Mouse (Mus musculus) frontal cortex, adult (tissue): ENCODE data around the gene Ube2n.

ENCODE experiments used
- ATAC-seq: cut with Nextera tagmentation; 2 replicates; pipeline ENCODE4 v1.9.2; 2017; ENCODE audit warnings: mild to moderate bottlenecking, moderate library complexity, mixed read lengths; ENCODE audit not compliant: low TSS enrichment

The Ube2n gene

GRCm38 (mm10) chr10:95559426-95559825 is 44.5 kb downstream of the Ube2n start:
- ATAC-seq: no peak

DNA sequence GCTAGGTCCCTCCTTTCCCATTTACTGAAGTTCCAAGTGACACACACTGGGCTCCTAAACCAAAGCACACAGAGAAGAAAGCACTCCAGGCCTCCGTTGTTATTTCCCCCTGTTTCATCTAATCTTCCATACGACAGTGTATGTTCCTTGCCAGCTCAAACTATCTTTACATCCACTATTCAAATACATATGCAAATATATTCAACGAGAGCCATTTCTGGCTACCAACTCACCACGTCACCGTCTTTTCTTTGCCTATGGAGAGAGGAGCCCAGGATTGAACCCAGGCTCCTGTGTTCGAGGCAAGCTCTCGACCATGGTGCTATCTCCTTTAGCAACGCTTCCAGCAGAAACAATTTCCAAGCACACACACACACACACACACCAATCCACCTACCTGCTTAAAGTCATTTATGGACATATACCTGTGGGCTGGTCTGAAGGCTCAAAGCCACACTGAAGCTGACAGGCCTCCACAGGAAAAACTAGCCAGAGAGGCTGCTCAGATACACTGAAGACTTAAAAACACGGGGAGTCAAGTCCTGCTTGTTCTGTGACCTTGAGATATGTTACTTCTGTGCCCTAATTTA is 45.5 kb downstream of the Ube2n start:
- ATAC-seq: peak; percentile 59

DNA sequence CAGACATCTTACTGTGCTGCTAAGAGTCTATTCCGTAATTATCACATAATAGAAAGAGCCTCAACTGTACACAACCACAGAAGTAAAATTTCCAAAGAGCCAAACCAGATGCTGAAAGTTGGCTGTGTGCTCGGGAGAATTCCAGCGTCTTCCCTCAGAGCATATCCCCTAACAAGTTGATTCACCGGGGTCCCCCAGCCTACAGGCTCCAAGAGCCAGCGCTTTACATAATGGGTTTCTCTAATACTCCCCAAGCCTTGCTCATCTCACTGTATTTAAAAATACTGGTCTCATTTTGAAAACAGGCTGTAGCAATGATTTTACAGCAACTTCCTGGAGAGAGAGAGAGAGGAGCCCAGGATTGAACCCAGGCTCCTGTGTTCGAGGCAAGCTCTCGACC is 46.7 kb downstream of the Ube2n start:
- no peak for ATAC-seq

GRCm38 (mm10) chr10:95562395-95562794 is 47.5 kb downstream of the Ube2n start:
- ATAC-seq: no peak

DNA sequence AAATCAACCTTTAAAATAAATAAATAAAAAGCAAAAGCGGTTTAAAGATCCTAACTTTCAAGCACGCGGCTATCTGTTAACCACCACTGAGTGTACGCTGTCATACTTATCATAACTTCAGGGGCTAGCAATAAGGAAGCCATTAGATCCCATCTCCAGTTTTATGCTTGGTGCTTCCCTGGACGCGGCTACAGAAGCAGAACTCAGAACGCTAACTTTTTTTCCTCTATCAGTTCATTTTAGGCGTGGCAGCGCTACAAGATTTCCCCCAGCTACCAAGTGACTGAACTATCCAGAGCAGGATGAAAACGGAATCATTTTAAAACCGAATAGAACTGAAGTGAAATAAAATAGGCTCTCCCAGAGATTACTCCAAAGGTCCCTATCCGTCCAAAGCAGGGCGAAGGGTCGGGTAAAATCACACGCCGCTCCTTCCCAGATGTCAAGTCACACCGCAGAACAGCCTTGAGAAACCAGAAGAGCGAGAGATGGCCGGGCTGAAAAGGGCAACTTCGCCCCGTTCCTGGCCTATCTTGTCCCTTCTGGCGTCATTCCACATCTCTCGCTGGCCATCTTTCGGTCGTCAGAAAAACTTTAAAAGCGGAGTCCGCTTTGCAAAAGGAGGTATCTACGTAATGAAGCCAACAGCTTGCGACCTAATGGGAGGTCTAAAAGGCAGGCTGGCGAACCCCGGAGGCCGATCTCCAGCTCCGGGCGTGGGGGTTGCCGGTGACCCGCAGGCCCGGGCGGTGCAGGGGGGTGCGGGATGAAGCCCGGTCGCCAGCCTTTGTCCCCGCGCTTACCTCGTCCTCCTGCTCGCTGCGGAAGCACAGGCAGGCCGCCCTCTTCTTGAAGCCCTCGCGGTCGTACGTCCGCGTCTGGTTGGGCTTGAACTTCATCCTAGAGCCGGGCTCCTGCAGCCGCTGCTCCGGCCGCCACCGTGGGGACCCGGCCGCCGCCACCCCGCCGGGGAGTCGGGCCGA is 48.2 kb downstream of the Ube2n start:
- peak; percentile 17 for ATAC-seq

DNA sequence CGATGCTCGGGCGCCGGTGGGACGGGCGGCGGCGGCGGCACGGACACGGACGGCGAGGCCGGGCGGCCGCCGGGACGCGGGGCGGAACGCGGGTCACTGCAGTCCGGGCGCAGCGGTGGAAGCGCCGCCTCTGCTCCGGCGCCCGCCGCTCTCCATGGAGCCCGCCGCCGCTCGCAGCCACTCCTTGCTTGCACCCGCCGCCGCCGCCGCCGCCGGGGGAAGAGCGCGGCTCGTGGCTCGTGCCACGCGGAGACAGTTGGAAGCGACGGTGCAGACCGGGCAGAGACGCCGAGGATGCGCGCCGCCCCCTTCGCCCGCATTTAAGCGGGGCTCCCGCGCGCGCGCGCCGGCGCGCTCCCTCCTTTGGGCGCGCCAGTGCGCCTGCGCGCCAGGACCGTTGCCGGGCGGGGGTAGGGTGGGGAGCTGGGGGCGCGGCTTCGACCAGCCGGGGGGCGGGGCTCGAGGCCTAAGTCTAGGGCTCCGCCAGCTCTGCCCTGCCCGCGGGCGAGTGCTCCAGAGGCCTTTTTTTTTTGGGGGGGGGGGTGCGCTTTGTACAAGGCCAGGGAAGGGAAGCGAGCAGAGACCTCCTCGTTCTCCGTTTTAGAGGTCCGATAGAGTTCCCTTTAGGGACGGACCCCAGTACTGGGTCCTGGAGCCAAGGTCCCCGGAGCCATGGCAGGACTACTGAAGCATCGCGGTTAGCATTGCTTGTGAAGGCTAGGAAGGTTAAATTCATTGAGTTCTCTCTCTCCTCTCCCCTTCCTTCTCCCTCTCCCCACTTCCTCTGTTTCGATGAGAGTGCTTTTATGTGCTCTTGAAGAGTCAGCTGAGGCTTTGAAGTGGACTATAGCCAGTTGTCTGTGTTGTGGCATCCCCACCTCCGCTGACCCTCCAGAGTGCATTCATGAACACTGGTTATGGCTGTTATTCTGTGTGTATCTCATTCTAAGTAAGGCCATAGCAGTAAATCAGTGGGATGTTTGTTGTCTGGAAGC is 49.2 kb downstream of the Ube2n start, which contains the start of gene Nudt4:
Gene Nudt4 (minus strand): TSS at position 296 of the 995 bp plus-strand sequence.
- peak; percentile 71 for ATAC-seq

DNA sequence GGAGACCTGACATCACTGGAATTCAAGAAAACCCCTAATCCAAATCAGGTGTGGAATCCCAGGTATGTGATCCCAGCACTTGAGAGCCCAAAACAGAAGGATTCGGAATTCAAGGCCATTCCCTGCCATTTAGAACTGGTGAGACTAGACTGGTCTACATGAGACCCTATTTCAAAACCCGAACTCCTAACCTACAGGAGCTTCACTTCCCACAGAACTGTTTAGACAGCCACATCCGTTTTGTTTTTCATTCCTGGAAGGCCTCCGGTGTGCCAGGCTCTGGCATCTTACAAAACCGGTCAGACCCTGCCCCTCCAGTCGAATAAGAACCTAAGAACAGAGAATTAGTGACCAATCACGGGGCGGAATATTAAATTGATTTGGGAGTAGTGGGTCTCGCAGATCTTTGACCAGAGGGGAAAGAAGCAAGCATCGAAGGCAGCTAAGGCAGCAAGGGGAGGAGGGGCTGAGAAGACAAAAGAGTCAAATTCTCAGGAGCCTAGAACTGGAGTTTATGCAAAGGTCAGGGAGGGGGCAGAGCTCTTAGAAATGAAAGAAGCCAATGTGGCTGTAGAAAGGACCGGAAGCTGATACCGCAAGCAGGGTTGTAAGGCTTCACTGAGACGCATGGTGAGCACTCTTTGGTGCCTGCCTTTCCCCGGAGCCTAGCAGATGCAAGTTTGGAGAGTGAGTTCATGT is 50.4 kb downstream of the Ube2n start:
- no peak for ATAC-seq

DNA sequence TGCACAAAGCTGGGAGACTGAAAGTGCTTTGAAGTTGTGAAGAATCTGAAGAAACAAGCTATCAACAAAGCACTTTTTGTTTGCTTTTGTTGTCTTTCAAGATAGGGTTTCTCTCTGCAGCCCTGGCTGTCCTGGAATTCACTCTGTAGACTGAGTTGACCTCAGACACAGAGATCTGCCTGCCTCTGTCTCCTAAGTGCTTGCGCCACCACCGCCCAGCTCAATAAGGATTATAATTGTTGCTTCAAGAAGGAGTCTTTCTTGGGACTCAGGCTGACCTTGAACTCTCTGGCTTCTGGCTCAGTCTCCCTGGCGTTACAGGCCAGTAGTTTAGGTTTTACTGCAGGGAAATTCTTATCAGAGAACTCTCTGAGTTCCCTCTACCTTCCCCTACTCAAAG is 51.8 kb downstream of the Ube2n start:
- ATAC-seq: no peak

DNA sequence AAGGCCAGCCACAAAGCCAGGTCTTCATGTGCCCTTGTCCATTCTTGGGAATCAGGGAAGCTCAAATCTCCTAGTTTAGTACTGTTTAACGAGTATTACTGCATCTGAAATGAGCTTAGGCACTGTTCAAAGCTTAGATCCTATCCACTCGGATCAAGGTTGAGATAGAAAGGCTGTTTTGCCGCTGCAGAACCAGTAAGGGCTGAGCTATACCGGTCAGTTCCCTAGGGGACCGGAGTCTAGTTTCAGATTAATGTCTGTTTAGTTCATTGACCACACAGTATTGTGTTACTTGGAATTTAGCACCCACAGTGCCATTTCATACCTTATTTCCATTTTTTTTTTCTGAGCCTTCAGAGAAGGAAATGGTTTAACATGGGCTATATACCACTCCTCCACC is 52.6 kb downstream of the Ube2n start:
- ATAC-seq: no peak

GRCm38 (mm10) chr10:95568016-95568415 is 53.1 kb downstream of the Ube2n start:
- no peak for ATAC-seq

DNA sequence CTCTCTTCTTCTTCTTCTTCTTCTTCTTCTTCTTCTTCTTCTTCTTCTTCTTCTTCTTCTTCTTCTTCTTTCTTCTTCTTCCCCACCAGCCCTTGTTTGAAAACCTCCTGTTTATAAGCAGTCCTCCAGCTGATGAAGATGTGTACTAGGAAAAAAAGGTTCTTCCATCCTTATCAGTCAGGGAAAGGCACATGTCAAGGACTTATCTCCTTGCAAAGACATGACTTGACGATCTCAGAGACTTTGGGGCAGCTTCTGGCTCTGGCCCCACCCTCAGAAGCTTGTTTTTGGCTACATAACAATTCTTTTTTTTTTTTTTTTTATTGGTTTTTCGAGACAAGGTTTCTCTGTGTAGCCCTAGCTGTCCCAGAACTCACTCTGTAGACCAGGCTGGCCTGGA is 54.5 kb downstream of the Ube2n start:
- ATAC-seq: no peak

DNA sequence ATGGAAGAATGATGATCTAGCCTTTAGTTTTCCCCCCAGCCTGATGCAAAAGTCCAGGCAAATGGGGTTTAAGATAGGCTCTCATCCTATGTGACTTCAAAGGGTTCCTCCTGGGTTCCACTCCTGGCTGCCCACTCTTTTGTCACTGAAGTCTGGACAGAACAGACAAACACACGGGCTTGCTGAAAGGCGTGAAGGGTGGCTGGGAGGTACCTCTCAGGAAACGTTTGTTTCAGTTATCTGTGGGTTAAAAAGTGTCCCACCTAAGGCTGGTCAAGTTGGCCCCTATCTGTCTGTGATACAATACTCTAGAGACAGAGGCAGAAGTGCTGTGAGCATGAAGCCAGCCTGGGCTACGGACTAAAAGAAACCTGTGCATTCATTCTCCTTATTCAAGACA is 60.0 kb downstream of the Ube2n start:
- ATAC-seq: no peak

DNA sequence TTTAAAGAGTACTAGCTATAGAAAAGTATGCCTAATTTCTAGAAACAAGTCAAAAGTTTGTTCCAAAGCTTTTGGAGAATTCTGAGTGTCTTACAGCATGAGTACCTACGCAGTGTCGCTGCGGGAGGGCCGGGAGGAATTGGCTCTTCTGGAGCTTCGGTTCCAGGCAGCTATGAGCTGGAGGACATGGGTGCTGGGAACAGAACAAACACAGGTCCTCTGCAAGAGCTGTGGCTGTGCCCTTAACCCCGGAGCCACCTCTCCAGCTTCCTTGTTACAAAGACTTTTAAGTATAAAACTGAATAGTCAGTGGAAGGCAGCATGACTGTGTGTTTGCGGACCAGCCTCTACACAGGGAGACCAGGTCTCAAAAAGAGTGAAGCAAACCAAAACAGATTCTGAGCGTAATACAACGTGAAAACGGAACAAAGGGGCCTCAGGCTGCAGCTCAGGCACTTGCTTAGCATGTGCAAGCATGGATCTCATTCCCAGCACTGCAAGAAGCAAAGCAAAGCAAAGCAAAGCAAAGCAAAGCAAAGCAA is 61.0 kb downstream of the Ube2n start:
- no peak for ATAC-seq

DNA sequence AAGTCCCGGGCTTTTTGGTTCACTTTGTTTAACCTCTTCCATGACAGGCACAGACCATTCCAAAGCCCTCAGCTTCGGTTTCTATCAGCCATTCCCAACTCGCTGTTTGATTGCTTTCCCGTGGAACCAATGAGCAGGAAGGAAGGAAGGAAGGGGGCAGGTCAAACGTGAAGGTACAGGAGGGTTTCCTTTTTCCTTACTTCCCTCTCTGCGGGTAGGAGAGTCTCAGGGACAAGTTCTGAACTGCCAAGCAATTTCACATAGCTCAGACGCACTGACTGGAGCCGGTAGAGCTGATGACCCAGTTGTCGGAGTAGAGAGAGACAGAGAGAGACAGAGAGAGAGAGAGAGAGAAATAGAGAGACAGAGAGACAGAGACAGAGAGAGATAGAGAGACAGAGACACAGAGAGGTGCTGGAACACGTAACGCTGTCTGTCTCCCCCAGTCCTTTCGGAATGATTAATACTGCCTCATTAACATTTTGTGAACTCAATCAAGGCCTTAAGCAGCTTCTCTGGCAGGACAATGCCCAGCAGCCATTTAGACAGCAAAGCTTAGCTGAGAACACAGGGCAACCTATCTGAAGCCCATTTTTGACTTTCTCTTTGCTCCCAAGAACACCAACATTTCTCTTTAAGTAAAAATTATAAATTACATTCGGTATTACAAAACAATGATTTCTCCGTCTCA is 62.1 kb downstream of the Ube2n start:
- no peak for ATAC-seq

GRCm38 (mm10) chr10:95577567-95577950 is 62.6 kb downstream of the Ube2n start:
- no peak for ATAC-seq

GRCm38 (mm10) chr10:95585554-95585953 is 70.6 kb downstream of the Ube2n start:
- ATAC-seq: no peak

- ATAC-seq: no peak
Observed at GRCm38 (mm10) chr10:95587509-95588220, 72.7 kb downstream of the Ube2n start.

GRCm38 (mm10) chr10:95589196-95589595 is 74.3 kb downstream of the Ube2n start:
- ATAC-seq: no peak

DNA sequence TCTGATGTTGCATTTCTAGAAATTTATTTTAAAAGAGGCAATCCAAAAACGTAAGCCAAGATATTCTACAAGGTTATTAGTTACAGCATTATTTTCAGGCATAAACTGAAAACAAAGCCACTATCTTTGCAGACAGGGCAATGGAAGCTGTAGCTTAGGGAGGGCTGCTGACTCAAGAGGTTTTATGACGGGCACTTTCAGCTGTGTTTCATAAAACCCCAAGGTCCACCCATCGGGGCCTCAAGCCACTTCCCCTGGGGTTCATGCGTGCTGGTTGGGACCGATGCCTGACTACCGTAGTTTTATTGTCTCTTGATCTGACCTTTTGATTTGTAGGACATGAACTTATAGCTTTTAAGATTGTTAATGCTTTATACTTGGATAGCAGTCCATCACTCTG is 75.3 kb downstream of the Ube2n start:
- ATAC-seq: no peak

- no peak for ATAC-seq
Observed at GRCm38 (mm10) chr10:95591257-95591656, 76.3 kb downstream of the Ube2n start.
